Mouse (Mus musculus) urinary bladder, postnatal 10 days (tissue): ENCODE measurements around the gene Dlgap4.

Experiments
- DNase-seq: peaks from one replicate; pipeline ENCODE4 v3.0.0; 2022; ENCODE audit warnings: low spot score

Gene Dlgap4

GRCm38 (mm10) chr2:156617536-156617935 is 4.0 kb downstream of the Dlgap4 start:
- DNase-seq: no peak

GRCm38 (mm10) chr2:156620874-156621273 is 7.4 kb downstream of the Dlgap4 start:
- no peak for DNase-seq

- no peak for DNase-seq
Observed at GRCm38 (mm10) chr2:156621449-156621848, 7.9 kb downstream of the Dlgap4 start.

GRCm38 (mm10) chr2:156622192-156622591 is 8.7 kb downstream of the Dlgap4 start:
- DNase-seq: no peak

GRCm38 (mm10) chr2:156623246-156623645 is 9.7 kb downstream of the Dlgap4 start:
- no peak for DNase-seq

GRCm38 (mm10) chr2:156625307-156625706 is 11.8 kb downstream of the Dlgap4 start:
- no peak for DNase-seq

- DNase-seq: no peak
Observed at GRCm38 (mm10) chr2:156626119-156626518, 12.6 kb downstream of the Dlgap4 start.

GRCm38 (mm10) chr2:156626544-156626943 is 13.0 kb downstream of the Dlgap4 start:
- DNase-seq: no peak

- DNase-seq: no peak
Observed at GRCm38 (mm10) chr2:156627917-156628316, 14.4 kb downstream of the Dlgap4 start.

GRCm38 (mm10) chr2:156630288-156630687 is 16.8 kb downstream of the Dlgap4 start:
- DNase-seq: no peak

- DNase-seq: no peak
Observed at GRCm38 (mm10) chr2:156632721-156633120, 19.2 kb downstream of the Dlgap4 start.

- DNase-seq: no peak
Observed at GRCm38 (mm10) chr2:156635091-156635490, 21.6 kb downstream of the Dlgap4 start.

GRCm38 (mm10) chr2:156641141-156641540 is 27.6 kb downstream of the Dlgap4 start:
- DNase-seq: no peak

- DNase-seq: no peak
Observed at GRCm38 (mm10) chr2:156642931-156643330, 29.4 kb downstream of the Dlgap4 start.

- no peak for DNase-seq
Observed at GRCm38 (mm10) chr2:156643406-156643805, 29.9 kb downstream of the Dlgap4 start.

- DNase-seq: no peak
Observed at GRCm38 (mm10) chr2:156645145-156645544, 31.6 kb downstream of the Dlgap4 start.

- DNase-seq: no peak
Observed at GRCm38 (mm10) chr2:156646877-156647276, 33.4 kb downstream of the Dlgap4 start.

- no peak for DNase-seq
Observed at GRCm38 (mm10) chr2:156648042-156648441, 34.5 kb downstream of the Dlgap4 start.

- no peak for DNase-seq
Observed at GRCm38 (mm10) chr2:156649450-156649849, 35.9 kb downstream of the Dlgap4 start.

- DNase-seq: no peak
Observed at GRCm38 (mm10) chr2:156651019-156651418, 37.5 kb downstream of the Dlgap4 start.

GRCm38 (mm10) chr2:156652841-156653240 is 39.3 kb downstream of the Dlgap4 start:
- DNase-seq: peak; percentile 25

- DNase-seq: no peak
Observed at GRCm38 (mm10) chr2:156654148-156654547, 40.6 kb downstream of the Dlgap4 start.

- DNase-seq: no peak
Observed at GRCm38 (mm10) chr2:156655626-156656025, 42.1 kb downstream of the Dlgap4 start.

- no peak for DNase-seq
Observed at GRCm38 (mm10) chr2:156657522-156657921, 44.0 kb downstream of the Dlgap4 start.

GRCm38 (mm10) chr2:156658221-156658620 is 44.7 kb downstream of the Dlgap4 start:
- no peak for DNase-seq
